Mouse (Mus musculus) lung, embryonic 14.5 days (tissue): ENCODE data around the gene Tbc1d8. TPM values are rescaled to one million over a fixed set of nuclear protein-coding genes. Genes with fewer than 3 reads are reported as not detected.

Experiments
- ATAC-seq: fragments of 200-750 bp; cut with Nextera tagmentation; 2 replicates; pipeline ENCODE4 v1.8.0; 2017; ENCODE audit warnings: mild to moderate bottlenecking, moderate TSS enrichment, moderate library complexity; ENCODE audit not compliant: insufficient read depth
- DNase-seq: peaks from one replicate; pipeline ENCODE4 v3.0.0-alpha.2; 2015
- H3K27ac ChIP-seq: fragments of 300-500 bp; sonication (generic); 2 replicates; pipeline ENCODE4 v1.5.1; 2014; ENCODE audit warnings: low read depth, mild to moderate bottlenecking, moderate library complexity
- H3K27me3 ChIP-seq: fragments of 300-500 bp; sonication (generic); 2 replicates; pipeline ENCODE4 v1.6.1; 2014; ENCODE audit warnings: low read length, control low read depth; ENCODE audit not compliant: insufficient read depth
- H3K36me3 ChIP-seq: fragments of 300-500 bp; sonication (generic); 2 replicates; pipeline ENCODE4 v1.6.1; 2014; ENCODE audit warnings: control low read depth; ENCODE audit not compliant: insufficient read depth
- H3K4me1 ChIP-seq: fragments of 300-500 bp; sonication (generic); 2 replicates; pipeline ENCODE4 v1.6.1; 2014; ENCODE audit warnings: antibody characterized with exemption, control low read depth; ENCODE audit not compliant: insufficient read depth
- H3K4me2 ChIP-seq: fragments of 300-500 bp; sonication (generic); 2 replicates; pipeline ENCODE4 v1.6.1; 2014; ENCODE audit warnings: mild to moderate bottlenecking
- H3K4me3 ChIP-seq: fragments of 300-500 bp; sonication (generic); 2 replicates; pipeline ENCODE4 v1.5.1; 2014; ENCODE audit warnings: low read depth, low read length
- H3K9ac ChIP-seq: fragments of 300-500 bp; sonication (generic); 2 replicates; pipeline ENCODE4 v1.6.1; 2014
- H3K9me3 ChIP-seq: fragments of 300-500 bp; sonication (generic); 2 replicates; pipeline ENCODE4 v1.6.1; 2016; ENCODE audit warnings: low read depth, low read length, control low read depth
- CTCF ChIP-seq: IDR thresholded peaks from 2 replicates; pipeline ENCODE4 v1.5.1; 2016; ENCODE audit warnings: antibody characterized with exemption, low read depth
- WGBS: fragments of 180-500 bp; shearing (Covaris S2); extraction: QIAGEN DNeasy Blood & Tissue Kit; methylation state at CpG from one replicate; pipeline ENCODE4 v1.1.7; 2014; 5-methylcytosine and 5-hydroxymethylcytosine counted together
- polyA plus RNA-seq: library from polyadenylated mRNA; unstranded; fragments of >200 nt; fragmentation: Nextera tagmentation; extraction: Ambion mirVana; gene quantifications from 2 replicates; pipeline ENCODE4 v1.2.1, GENCODE M21; 2014

Gene Tbc1d8
- polyA plus RNA-seq, 1 experiment from 2014 or later: 10.7 TPM

DNA sequence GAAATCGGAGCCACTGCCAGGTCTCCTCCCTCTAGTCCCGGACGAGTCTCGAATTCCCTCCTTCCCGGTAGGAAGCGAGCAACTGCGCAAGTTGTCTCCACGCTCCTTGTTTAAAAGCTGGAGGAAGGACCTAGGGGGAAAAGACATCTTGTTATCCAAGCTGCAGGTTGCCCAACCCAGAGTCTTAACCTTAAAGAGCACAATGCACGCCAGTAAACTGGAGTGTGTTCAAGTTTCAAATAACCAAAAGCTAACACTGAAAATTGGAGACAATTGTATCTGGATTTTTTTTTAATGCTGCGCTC, 293 bp upstream of the Tbc1d8 start:
- no peak for ATAC-seq
- Histone ChIP-seq H3K27me3 (peaks cover 11% of the 10 kb centered on the region; the same call in 1 of the 2 replicates), H3K9me3 (no peaks in the 10 kb centered on the region), H3K4me3 (peak overlapping the region; percentile 70), H3K4me2 (peak overlapping the region; percentile 98), H3K4me1 (peaks cover 12% of the 10 kb centered on the region; the same call in 1 of the 2 replicates), H3K27ac (peak overlapping the region; percentile 70; the same call in 1 of the 2 replicates), H3K36me3 (no peaks in the 10 kb centered on the region), H3K9ac (peak overlapping the region; percentile 23; the same call in 1 of the 2 replicates)
- no peak for TF ChIP-seq CTCF
- 4% methylated on average over 10 of the region's 10 CpGs for WGBS
- no peak for DNase-seq

DNA sequence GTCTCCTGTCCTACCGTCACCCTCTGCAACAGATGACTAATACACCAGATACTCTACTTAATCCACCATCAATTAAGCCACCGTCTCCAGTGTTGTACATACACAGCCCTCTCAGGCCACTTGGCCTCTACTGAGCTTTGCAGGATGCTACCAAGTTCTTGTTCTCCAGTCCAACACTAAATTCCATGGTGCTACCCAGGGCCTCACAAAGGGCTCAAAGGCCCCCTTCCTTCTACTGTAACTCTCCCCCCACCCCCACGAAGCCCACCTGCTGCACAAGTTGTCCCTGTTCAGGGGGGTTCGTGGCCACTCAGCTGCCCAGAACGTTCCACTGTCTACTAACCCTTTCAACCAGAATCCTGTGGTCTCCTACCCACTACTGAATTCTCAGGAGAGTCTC, 1.5 kb downstream of the Tbc1d8 start:
- Histone ChIP-seq H3K4me2 (peak overlapping the region; percentile 98), H3K27me3 (peaks cover 11% of the 10 kb centered on the region; the same call in 1 of the 2 replicates), H3K27ac (no peak overlapping the region), H3K36me3 (no peaks in the 10 kb centered on the region), H3K4me3 (peak overlapping the region; percentile 70; the same call in 1 of the 2 replicates), H3K4me1 (peaks cover 12% of the 10 kb centered on the region; the same call in 1 of the 2 replicates), H3K9me3 (no peaks in the 10 kb centered on the region), H3K9ac (no peak overlapping the region)
- WGBS: 70% methylated on average over 5 of the region's 5 CpGs
- no peak for DNase-seq
- no peak for ATAC-seq
- TF ChIP-seq CTCF: no peak

DNA sequence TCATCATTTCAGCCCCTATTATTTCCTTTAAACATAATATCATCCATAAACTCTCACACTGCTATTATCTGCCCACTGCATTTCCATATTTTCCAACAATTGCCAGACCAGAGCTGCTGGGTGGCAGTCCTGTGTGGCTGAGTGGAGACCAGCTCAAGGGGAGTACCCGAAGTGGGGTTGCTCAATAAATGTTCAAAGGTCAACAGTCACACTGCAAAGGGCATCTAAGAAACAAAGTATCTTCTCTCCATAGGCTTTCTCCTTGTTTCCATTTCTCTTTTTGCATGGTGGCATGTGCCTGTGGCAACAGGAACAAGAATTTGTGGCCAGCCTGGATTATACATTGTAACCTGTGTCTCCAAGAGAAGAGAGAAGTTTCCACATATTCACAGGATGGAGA, 2.2 kb downstream of the Tbc1d8 start:
- Histone ChIP-seq H3K27ac (no peak overlapping the region), H3K4me3 (no peak overlapping the region), H3K36me3 (no peaks in the 10 kb centered on the region), H3K9me3 (no peaks in the 10 kb centered on the region), H3K4me1 (peaks cover 12% of the 10 kb centered on the region; the same call in 1 of the 2 replicates), H3K9ac (no peak overlapping the region), H3K27me3 (peaks cover 11% of the 10 kb centered on the region; the same call in 1 of the 2 replicates), H3K4me2 (no peak overlapping the region)
- no peak for TF ChIP-seq CTCF
- ATAC-seq: no peak
- no peak for DNase-seq
- 81% methylated on average over 1 of the region's 1 CpGs for WGBS

DNA sequence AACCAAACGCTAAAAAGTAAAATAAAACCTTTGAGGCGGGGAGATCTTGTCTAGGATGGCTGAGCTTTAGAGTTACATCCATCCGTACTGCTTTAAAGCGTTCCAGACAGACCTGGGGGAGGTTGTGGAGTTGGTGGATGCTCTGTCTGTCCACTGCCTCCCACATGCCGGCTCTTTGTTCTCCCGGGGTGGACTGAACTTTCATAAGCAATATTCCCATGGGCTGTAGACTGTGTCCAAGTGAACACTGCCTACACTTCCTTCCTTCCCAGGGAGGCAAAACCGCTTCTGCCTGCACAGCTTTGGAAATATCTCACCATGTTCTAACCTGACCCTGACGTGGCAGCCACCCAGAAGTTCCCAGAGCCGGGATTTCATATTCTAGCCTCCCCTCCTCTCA, 4.0 kb downstream of the Tbc1d8 start:
- Histone ChIP-seq H3K27ac (no peak overlapping the region), H3K4me3 (no peak overlapping the region), H3K9me3 (no peaks in the 10 kb centered on the region), H3K36me3 (no peaks in the 10 kb centered on the region), H3K4me1 (peaks cover 12% of the 10 kb centered on the region; the same call in 1 of the 2 replicates), H3K9ac (no peak overlapping the region), H3K4me2 (no peak overlapping the region), H3K27me3 (peaks cover 11% of the 10 kb centered on the region; the same call in 1 of the 2 replicates)
- WGBS: 77% methylated on average over 9 of the region's 9 CpGs
- no peak for DNase-seq
- no peak for ATAC-seq
- TF ChIP-seq CTCF: no peak

DNA sequence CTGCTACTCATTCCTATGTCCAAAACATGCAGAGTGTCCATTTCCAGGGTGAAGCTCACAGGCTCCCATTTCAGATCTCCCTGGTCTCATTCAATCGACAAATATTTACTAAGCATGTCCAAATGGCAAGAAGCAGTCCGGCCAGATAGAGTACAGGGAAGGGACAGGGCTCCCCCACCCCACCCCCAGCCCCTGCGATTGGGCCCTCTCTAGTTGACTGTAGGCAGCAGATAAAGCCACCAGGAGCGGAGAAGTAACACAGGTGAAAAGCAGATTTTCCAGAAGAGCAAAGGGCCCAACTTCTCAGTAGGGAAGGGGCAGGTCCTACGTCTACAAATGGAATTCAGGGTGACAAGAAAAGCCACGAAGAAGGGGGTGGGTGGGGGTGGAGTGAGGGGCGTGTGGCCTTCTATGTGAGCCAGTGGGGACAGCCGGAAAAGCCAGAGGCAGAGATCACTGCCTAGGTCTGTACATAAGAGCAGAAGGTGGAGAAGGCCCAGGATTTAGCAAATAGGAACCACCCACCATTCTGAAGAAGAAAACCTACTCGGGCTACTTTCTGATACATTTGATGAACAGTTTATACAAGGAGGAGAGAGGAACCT, 7.2 kb downstream of the Tbc1d8 start:
- DNase-seq (no peak), ATAC-seq (no peak)
- no peak overlapping the region for H3K9ac ChIP-seq
- no peaks in the 10 kb centered on the region for H3K4me1 ChIP-seq
- H3K27ac ChIP-seq: no peak overlapping the region
- TF ChIP-seq CTCF: no peak
- WGBS: 50% methylated on average over 9 of the region's 9 CpGs
- no peaks in the 10 kb centered on the region for H3K27me3 ChIP-seq
- H3K9me3 ChIP-seq: no peaks in the 10 kb centered on the region
- no peaks in the 10 kb centered on the region for H3K36me3 ChIP-seq
- H3K4me3 ChIP-seq: no peak overlapping the region
- H3K4me2 ChIP-seq: no peak overlapping the region

DNA sequence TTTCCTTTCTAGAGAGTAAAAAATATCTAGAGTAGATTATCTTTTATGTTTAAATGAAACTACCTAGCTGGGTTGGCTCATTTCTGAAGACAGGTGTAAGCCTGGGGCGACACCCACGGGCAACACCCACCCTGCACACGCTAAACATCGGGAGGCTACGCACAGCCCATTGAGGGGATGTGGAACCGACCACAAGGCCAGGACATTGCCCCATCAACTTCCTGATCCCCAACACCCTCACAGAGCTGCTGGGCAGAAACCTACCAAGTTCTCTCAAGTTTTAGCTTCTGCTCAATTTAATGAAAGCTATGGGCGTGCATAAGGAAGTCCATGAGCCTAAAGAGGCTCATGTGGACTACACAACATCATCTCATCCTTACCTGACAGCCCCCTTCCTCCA, 9.6 kb downstream of the Tbc1d8 start:
- no peaks in the 10 kb centered on the region for H3K9me3 ChIP-seq
- DNase-seq (no peak), ATAC-seq (no peak)
- H3K4me3 ChIP-seq: no peak overlapping the region
- no peak for TF ChIP-seq CTCF
- no peak overlapping the region for H3K27ac ChIP-seq
- H3K27me3 ChIP-seq: no peaks in the 10 kb centered on the region
- no peak overlapping the region for H3K4me2 ChIP-seq
- WGBS: 83% methylated on average over 7 of the region's 7 CpGs
- no peaks in the 10 kb centered on the region for H3K4me1 ChIP-seq
- H3K9ac ChIP-seq: no peak overlapping the region
- no peaks in the 10 kb centered on the region for H3K36me3 ChIP-seq

GRCm38 (mm10) chr1:39466526-39466925, 12.0 kb downstream of the Tbc1d8 start:
- no peak overlapping the region for H3K4me3 ChIP-seq
- 82% methylated on average over 13 of the region's 13 CpGs for WGBS
- no peaks in the 10 kb centered on the region for H3K9me3 ChIP-seq
- no peak overlapping the region for H3K4me2 ChIP-seq
- no peak for TF ChIP-seq CTCF
- DNase-seq (no peak), ATAC-seq (no peak)
- H3K9ac ChIP-seq: no peak overlapping the region
- no peaks in the 10 kb centered on the region for H3K36me3 ChIP-seq
- no peaks in the 10 kb centered on the region for H3K4me1 ChIP-seq
- H3K27me3 ChIP-seq: no peaks in the 10 kb centered on the region
- H3K27ac ChIP-seq: no peak overlapping the region
